Mouse (Mus musculus): ENCODE results near the gene 6030445D17Rik. TPM values are rescaled to one million over a fixed set of nuclear protein-coding genes. Genes with fewer than 3 reads are reported as not detected.

The 6030445D17Rik gene
- polyA plus RNA-seq, 1 experiment from 2014 or later: 0.13 TPM

DNA sequence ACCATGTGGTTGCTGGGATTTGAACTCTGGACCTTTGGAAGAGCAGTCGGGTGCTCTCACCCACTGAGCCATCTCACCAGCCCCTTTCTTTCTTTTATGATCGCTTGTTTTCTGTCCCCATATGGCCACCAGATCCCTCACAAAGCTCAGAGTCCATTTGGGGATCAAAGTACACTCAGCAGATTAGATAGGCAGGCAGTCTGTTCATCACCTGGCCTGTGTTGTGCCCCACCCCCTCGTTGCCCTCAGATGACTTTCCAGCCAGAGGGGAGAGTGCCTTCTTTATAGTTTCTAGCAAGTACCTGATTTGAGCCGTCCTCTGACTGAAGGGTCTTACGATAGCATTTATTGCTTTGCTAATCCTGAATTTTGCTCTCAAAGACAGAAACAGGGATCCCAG is 9.3 kb upstream of the 6030445D17Rik start:
- H3K4me2 ChIP-seq (ENCODE audit: low read depth): no peak overlapping the region
- no peak for ATAC-seq (ENCODE audit: insufficient read depth, low FRiP score, low TSS enrichment)
- WGBS: 49% methylated on average over 5 of the region's 5 CpGs
- H3K4me1 ChIP-seq (ENCODE audit: control insufficient read depth, insufficient read depth, low read length): no peaks in the 10 kb centered on the region
- no peak overlapping the region for H3K27ac ChIP-seq (ENCODE audit: low read depth, low read length)
- H3K9me3 ChIP-seq (ENCODE audit: control insufficient read depth, low read length): no peaks in the 10 kb centered on the region
- H3K4me3 ChIP-seq (ENCODE audit: low read depth, low read length): no peak overlapping the region
- H3K9ac ChIP-seq (ENCODE audit: low read length): no peak overlapping the region
- no peaks in the 10 kb centered on the region for H3K36me3 ChIP-seq (ENCODE audit: control insufficient read depth, insufficient read depth, low read length)
- no peak for DNase-seq (ENCODE audit: low spot score)
- H3K27me3 ChIP-seq (ENCODE audit: control insufficient read depth, insufficient read depth, low read length): no peaks in the 10 kb centered on the region

DNA sequence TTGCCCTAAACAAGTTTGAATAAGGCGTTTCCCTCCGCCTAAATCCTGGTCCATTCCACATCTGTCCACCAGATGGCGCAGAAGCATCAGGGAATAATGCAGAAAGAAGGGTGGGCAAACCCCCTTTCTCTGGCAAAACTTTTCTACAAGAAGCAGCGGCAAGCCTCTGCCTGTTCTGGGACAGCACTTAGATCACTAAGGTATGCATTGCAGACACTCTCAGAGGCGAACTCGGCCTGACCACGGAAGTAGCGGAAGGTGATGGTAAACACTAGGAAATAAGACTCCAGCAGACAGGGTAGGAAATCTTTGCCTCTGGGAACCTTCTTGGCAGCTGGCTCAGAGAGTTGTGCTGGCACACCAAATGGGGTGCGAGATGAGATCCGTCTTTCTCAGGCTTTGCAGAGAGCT is 7.2 kb upstream of the 6030445D17Rik start:
- H3K4me3 ChIP-seq (ENCODE audit: low read depth, low read length): no peak overlapping the region
- WGBS: 11% methylated on average over 10 of the region's 10 CpGs
- no peaks in the 10 kb centered on the region for H3K4me1 ChIP-seq (ENCODE audit: control insufficient read depth, insufficient read depth, low read length)
- H3K27ac ChIP-seq (ENCODE audit: low read depth, low read length): no peak overlapping the region
- H3K27me3 ChIP-seq (ENCODE audit: control insufficient read depth, insufficient read depth, low read length): no peaks in the 10 kb centered on the region
- no peak for ATAC-seq (ENCODE audit: insufficient read depth, low FRiP score, low TSS enrichment)
- peak; percentile 89 for DNase-seq (ENCODE audit: low spot score)
- no peaks in the 10 kb centered on the region for H3K9me3 ChIP-seq (ENCODE audit: control insufficient read depth, low read length)
- no peaks in the 10 kb centered on the region for H3K36me3 ChIP-seq (ENCODE audit: control insufficient read depth, insufficient read depth, low read length)
- H3K4me2 ChIP-seq (ENCODE audit: low read depth): no peak overlapping the region; the same call in 1 of the 2 replicates
- no peak overlapping the region for H3K9ac ChIP-seq (ENCODE audit: low read length)

DNA sequence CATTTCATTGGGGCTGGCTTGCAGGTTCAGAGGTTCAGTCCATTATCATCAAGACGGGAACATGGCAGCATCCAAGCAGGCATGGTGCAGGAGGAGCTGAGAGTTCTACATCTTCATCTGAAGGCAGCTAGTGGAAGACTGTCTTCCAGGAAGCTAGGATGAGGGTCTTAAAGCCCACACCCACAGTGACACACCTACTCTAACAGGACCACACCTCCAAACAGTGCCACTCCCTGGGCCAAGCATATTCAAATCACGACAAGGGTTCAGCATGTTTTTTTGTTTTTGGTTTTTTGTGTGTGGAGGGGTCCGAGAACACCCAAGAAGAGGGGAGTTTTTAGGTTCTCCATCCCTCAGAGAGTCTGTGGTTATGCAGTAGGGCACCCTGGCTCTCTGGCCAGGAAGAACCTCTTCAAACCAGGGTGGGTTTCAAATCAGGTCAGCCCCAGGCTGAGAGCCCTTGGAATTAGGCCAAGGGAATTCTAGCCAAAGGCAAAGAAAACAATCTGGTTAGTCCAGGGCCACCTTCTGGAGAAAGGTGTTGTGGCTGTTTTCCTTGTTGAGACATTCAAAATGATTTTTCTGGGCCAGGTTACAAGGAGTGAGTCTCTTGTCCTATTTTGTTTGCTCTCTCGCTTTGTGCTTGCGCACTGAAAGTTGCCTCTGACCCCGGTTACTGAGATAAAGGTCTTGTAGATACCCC is 5.4 kb upstream of the 6030445D17Rik start:
- 94% methylated on average over 6 of the region's 6 CpGs for WGBS
- H3K27me3 ChIP-seq (ENCODE audit: control insufficient read depth, insufficient read depth, low read length): peaks cover 7% of the 10 kb centered on the region; the same call in 1 of the 2 replicates
- no peak overlapping the region for H3K9ac ChIP-seq (ENCODE audit: low read length)
- no peaks in the 10 kb centered on the region for H3K9me3 ChIP-seq (ENCODE audit: control insufficient read depth, low read length)
- DNase-seq (ENCODE audit: low spot score) (no peak), ATAC-seq (ENCODE audit: insufficient read depth, low FRiP score, low TSS enrichment) (no peak)
- no peak overlapping the region for H3K27ac ChIP-seq (ENCODE audit: low read depth, low read length)
- no peaks in the 10 kb centered on the region for H3K4me1 ChIP-seq (ENCODE audit: control insufficient read depth, insufficient read depth, low read length)
- H3K4me3 ChIP-seq (ENCODE audit: low read depth, low read length): no peak overlapping the region
- no peaks in the 10 kb centered on the region for H3K36me3 ChIP-seq (ENCODE audit: control insufficient read depth, insufficient read depth, low read length)
- no peak overlapping the region for H3K4me2 ChIP-seq (ENCODE audit: low read depth)

DNA sequence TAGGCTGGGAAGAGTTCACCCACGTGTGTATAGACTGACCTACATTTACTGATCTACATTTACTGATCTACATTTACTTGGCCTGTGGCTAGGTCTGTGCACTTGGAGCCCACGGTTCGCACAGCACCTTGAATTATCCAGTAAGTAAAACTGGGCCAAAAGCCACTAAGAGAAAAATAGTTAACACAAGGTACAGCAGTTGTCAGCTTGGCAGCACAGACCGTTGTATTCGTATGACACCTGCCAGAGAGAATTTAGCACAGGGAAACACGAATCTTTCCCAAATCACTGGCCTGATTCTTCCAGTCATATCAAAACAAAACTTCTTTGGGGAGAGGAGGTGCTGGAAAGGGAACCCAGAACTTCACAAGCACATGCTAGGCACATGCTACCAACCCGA is 3.8 kb upstream of the 6030445D17Rik start:
- Histone ChIP-seq H3K9me3 (ENCODE audit: control insufficient read depth, low read length) (no peaks in the 10 kb centered on the region), H3K4me2 (ENCODE audit: low read depth) (no peak overlapping the region), H3K9ac (ENCODE audit: low read length) (no peak overlapping the region), H3K27ac (ENCODE audit: low read depth, low read length) (no peak overlapping the region), H3K27me3 (ENCODE audit: control insufficient read depth, insufficient read depth, low read length) (peaks cover 16% of the 10 kb centered on the region), H3K4me1 (ENCODE audit: control insufficient read depth, insufficient read depth, low read length) (0 out of 2 replicates have a peak, but pooled peaks cover 2% of the 10 kb centered on the region), H3K4me3 (ENCODE audit: low read depth, low read length) (no peak overlapping the region), H3K36me3 (ENCODE audit: control insufficient read depth, insufficient read depth, low read length) (no peaks in the 10 kb centered on the region)
- ATAC-seq (ENCODE audit: insufficient read depth, low FRiP score, low TSS enrichment) (no peak), DNase-seq (ENCODE audit: low spot score) (no peak)
- WGBS: 82% methylated on average over 7 of the region's 7 CpGs

DNA sequence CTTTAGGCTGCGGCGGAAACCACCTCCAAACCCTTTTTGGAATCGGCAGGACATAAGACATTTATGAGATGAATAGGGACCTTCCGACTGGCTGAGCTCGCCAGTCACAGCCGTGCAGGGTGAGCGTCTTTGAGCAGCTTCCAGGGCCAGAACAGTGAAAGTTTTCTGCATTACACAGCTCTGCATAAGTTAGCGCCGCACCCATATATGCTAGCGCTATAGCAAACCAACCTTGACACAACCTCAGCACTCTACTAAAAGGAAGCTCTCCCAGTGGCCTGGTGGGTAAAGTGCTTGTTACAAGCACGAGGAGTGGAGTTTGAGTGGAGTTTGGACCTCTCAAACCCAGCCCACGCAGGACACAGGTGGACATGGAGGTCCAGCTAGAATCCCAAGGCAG is 2.8 kb upstream of the 6030445D17Rik start:
- 82% methylated on average over 12 of the region's 12 CpGs for WGBS
- no peaks in the 10 kb centered on the region for H3K36me3 ChIP-seq (ENCODE audit: control insufficient read depth, insufficient read depth, low read length)
- no peak overlapping the region for H3K9ac ChIP-seq (ENCODE audit: low read length)
- H3K4me3 ChIP-seq (ENCODE audit: low read depth, low read length): no peak overlapping the region
- ATAC-seq (ENCODE audit: insufficient read depth, low FRiP score, low TSS enrichment) (no peak), DNase-seq (ENCODE audit: low spot score) (no peak)
- no peak overlapping the region for H3K4me2 ChIP-seq (ENCODE audit: low read depth)
- 0 out of 2 replicates have a peak, but pooled peaks cover 6% of the 10 kb centered on the region for H3K4me1 ChIP-seq (ENCODE audit: control insufficient read depth, insufficient read depth, low read length)
- no peak overlapping the region for H3K27ac ChIP-seq (ENCODE audit: low read depth, low read length)
- peaks cover 20% of the 10 kb centered on the region for H3K27me3 ChIP-seq (ENCODE audit: control insufficient read depth, insufficient read depth, low read length)
- no peaks in the 10 kb centered on the region for H3K9me3 ChIP-seq (ENCODE audit: control insufficient read depth, low read length)

DNA sequence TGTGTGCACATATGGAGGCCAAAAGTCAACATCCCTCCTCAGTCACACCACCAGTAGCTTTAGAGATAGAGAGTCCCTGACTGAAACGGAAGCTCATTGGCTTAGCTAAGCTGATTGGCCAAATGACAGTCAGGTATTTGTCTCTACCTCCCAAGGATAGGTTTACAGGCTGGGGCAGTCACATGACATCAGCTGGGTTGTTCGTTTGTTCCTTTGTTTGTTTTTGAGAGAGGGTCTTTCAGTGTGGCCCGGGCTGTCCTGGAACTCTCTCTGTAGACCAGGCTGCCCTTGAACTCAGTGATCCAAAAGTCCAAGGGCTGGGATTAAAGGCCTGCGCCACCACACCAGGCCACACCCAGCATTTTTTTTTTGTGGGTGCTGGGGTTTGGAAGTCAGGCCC is 844 bp upstream of the 6030445D17Rik start:
- WGBS: 29% methylated on average over 4 of the region's 4 CpGs
- Histone ChIP-seq H3K4me3 (ENCODE audit: low read depth, low read length) (no peak overlapping the region), H3K4me2 (ENCODE audit: low read depth) (no peak overlapping the region), H3K27me3 (ENCODE audit: control insufficient read depth, insufficient read depth, low read length) (peaks cover 22% of the 10 kb centered on the region), H3K9me3 (ENCODE audit: control insufficient read depth, low read length) (no peaks in the 10 kb centered on the region), H3K36me3 (ENCODE audit: control insufficient read depth, insufficient read depth, low read length) (no peaks in the 10 kb centered on the region), H3K27ac (ENCODE audit: low read depth, low read length) (no peak overlapping the region), H3K9ac (ENCODE audit: low read length) (no peak overlapping the region), H3K4me1 (ENCODE audit: control insufficient read depth, insufficient read depth, low read length) (0 out of 2 replicates have a peak, but pooled peaks cover 6% of the 10 kb centered on the region)
- no peak for ATAC-seq (ENCODE audit: insufficient read depth, low FRiP score, low TSS enrichment)
- no peak for DNase-seq (ENCODE audit: low spot score)

DNA sequence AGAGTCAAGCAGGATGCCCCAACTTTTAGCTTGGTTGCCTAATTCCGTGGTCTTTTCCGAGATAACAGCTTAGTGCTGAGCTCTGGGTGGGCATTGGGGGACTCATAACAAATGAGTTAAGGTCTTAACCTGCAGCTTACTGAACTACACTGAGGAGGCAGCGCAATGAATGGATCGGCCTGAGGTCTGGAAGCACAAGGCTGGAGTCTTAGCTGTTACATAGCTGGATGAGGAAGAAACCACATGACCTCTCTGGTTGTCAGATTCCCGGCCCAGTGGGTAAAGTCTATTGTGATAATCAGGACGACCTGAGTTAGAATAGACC is 327 bp upstream of the 6030445D17Rik start:
- no peak overlapping the region for H3K9ac ChIP-seq (ENCODE audit: low read length)
- peak overlapping the region; percentile 55 for H3K4me3 ChIP-seq (ENCODE audit: low read depth, low read length)
- H3K27ac ChIP-seq (ENCODE audit: low read depth, low read length): no peak overlapping the region
- no peaks in the 10 kb centered on the region for H3K9me3 ChIP-seq (ENCODE audit: control insufficient read depth, low read length)
- ATAC-seq (ENCODE audit: insufficient read depth, low FRiP score, low TSS enrichment) (no peak), DNase-seq (ENCODE audit: low spot score) (no peak)
- no peaks in the 10 kb centered on the region for H3K36me3 ChIP-seq (ENCODE audit: control insufficient read depth, insufficient read depth, low read length)
- 0 out of 2 replicates have a peak, but pooled peaks cover 6% of the 10 kb centered on the region for H3K4me1 ChIP-seq (ENCODE audit: control insufficient read depth, insufficient read depth, low read length)
- H3K27me3 ChIP-seq (ENCODE audit: control insufficient read depth, insufficient read depth, low read length): peaks cover 22% of the 10 kb centered on the region
- 16% methylated on average over 6 of the region's 6 CpGs for WGBS
- H3K4me2 ChIP-seq (ENCODE audit: low read depth): peak overlapping the region; percentile 93

DNA sequence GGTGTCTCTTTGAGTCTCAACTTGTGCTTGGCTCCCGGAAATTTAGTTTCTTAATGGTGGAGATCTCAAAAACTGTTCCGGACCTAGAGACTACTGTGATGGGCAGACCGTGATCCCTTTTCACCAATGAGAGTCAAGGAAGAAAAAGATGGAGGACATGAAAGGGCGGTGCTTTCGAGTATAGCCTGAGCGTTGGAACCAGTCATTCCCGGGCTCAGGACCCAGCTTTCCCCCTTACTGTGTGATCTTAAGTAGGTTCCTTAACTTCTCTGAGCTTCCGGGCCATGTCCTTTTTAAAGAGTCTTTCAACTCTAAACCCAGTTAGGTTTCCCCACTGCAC is 759 bp downstream of the 6030445D17Rik start:
- WGBS: under 1% methylated on average over 8 of the region's 8 CpGs
- no peak for ATAC-seq (ENCODE audit: insufficient read depth, low FRiP score, low TSS enrichment)
- Histone ChIP-seq H3K4me2 (ENCODE audit: low read depth) (peak overlapping the region; percentile 93), H3K27me3 (ENCODE audit: control insufficient read depth, insufficient read depth, low read length) (peaks cover 22% of the 10 kb centered on the region), H3K27ac (ENCODE audit: low read depth, low read length) (peak overlapping the region; percentile 45; the same call in 1 of the 2 replicates), H3K36me3 (ENCODE audit: control insufficient read depth, insufficient read depth, low read length) (no peaks in the 10 kb centered on the region), H3K4me1 (ENCODE audit: control insufficient read depth, insufficient read depth, low read length) (0 out of 2 replicates have a peak, but pooled peaks cover 6% of the 10 kb centered on the region), H3K9ac (ENCODE audit: low read length) (peak overlapping the region; percentile 76), H3K9me3 (ENCODE audit: control insufficient read depth, low read length) (no peaks in the 10 kb centered on the region), H3K4me3 (ENCODE audit: low read depth, low read length) (peak overlapping the region; percentile 55)
- no peak for DNase-seq (ENCODE audit: low spot score)

DNA sequence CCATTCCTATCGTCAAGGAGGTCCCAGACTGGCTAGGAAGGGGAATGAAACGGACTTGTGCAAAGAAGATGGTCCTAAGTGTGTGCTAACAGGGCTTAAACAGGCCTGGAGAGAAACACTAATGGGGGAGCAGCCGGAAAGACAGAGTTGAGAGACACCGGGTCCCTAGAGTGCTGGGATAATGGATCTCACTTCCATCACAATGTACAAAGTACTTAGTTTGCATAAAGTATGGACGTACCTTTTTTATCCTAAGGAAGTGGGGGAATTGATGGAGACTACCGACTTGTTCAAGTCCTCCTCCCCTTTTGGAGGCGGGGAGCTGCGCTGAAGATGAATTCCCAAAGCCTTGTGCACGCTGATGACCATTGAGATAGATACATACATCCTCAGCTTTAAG is 1.4 kb downstream of the 6030445D17Rik start:
- 14% methylated on average over 9 of the region's 9 CpGs for WGBS
- 0 out of 2 replicates have a peak overlapping the region, but pooled peaks have one; percentile 55 for H3K4me3 ChIP-seq (ENCODE audit: low read depth, low read length)
- peaks cover 22% of the 10 kb centered on the region for H3K27me3 ChIP-seq (ENCODE audit: control insufficient read depth, insufficient read depth, low read length)
- H3K36me3 ChIP-seq (ENCODE audit: control insufficient read depth, insufficient read depth, low read length): no peaks in the 10 kb centered on the region
- ATAC-seq (ENCODE audit: insufficient read depth, low FRiP score, low TSS enrichment): no peak
- H3K27ac ChIP-seq (ENCODE audit: low read depth, low read length): no peak overlapping the region
- no peak for DNase-seq (ENCODE audit: low spot score)
- H3K9ac ChIP-seq (ENCODE audit: low read length): no peak overlapping the region; the same call in 1 of the 2 replicates
- H3K9me3 ChIP-seq (ENCODE audit: control insufficient read depth, low read length): no peaks in the 10 kb centered on the region
- 0 out of 2 replicates have a peak, but pooled peaks cover 6% of the 10 kb centered on the region for H3K4me1 ChIP-seq (ENCODE audit: control insufficient read depth, insufficient read depth, low read length)
- H3K4me2 ChIP-seq (ENCODE audit: low read depth): peak overlapping the region; percentile 93
